Mouse (Mus musculus) C2C12 (cell line): ENCODE data around the gene Dnajc16.

ENCODE experiments used
- CTCF ChIP-seq: IDR thresholded peaks from one replicate; pipeline ENCODE4 v1.5.1; 2011; ENCODE audit not compliant: control insufficient read depth, insufficient read depth, insufficient read length
- FOSL1 ChIP-seq: IDR thresholded peaks from one replicate; pipeline ENCODE4 v1.8.0; 2011; ENCODE audit warnings: mild to moderate bottlenecking, low read length; ENCODE audit not compliant: poor library complexity, insufficient read depth, severe bottlenecking
- MYOG ChIP-seq: IDR thresholded peaks from one replicate; pipeline ENCODE4 v1.6.1; 2011; ENCODE audit not compliant: control insufficient read depth, insufficient read length; ENCODE audit errors: extremely low read depth
- USF1 ChIP-seq: IDR thresholded peaks from one replicate; pipeline ENCODE4 v1.6.1; 2011; ENCODE audit warnings: low read depth, mild to moderate bottlenecking, control low read depth, moderate library complexity

DNA sequence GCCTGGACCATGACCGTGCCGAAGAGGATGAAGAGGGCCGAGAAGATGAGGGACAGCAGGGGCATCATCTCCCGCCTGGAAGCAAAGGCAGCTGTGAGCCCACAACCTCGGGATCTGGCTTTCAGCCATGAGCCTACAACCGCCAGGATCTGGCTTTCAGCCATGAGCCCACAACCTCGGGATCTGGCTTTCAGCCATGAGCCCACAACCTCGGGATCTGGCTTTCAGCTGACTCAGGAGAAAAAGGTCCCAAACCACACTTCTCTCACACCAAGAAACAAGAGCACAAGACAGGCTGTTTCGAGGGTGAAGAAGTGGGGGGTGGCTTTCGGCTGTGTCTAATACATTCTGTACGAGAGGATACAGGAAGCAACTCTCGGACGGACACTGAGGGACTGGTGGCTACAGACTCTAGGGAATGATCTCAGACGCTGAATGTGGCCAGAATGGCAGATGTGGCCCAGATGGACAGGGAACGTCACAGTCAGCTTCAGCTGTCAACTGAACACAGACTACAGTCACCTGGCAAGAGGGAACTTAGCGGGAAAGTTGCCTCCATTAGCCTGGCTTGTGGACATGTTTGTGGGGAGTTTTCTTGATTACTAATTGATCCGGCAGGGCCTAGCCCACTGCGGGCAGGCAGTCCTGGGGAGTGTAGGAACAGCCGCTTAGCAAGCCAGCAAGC lies 23.9 kb downstream of the Dnajc16 start:
- TF ChIP-seq MYOG (no peak), CTCF (no peak), USF1 (no peak), FOSL1 (no peak)
